Mouse (Mus musculus) small intestine, adult 2 months (tissue): Measurements from ENCODE around the gene Fut11.

Experiments used
- CTCF ChIP-seq: fragments of 200-500 bp; IDR thresholded peaks from 2 replicates; pipeline ENCODE4 v1.5.1; 2012; ENCODE audit warnings: low read depth, mild to moderate bottlenecking, control low read depth, inconsistent platforms, low read length, moderate library complexity, mixed read lengths; ENCODE audit not compliant: insufficient replicate concordance, insufficient read length; ENCODE audit errors: extremely low read depth
- POLR2A ChIP-seq: fragments of 200-500 bp; IDR thresholded peaks from 2 replicates; pipeline ENCODE4 v1.6.1; 2012; ENCODE audit warnings: low read depth, mild to moderate bottlenecking, control low read depth, inconsistent platforms, low read length, moderate library complexity

GRCm38 (mm10) chr14:20651722-20652256, 43.0 kb upstream of the Fut11 start:
- no peak for TF ChIP-seq CTCF
- no peak for TF ChIP-seq POLR2A
